Mouse (Mus musculus): ENCODE measurements at regions not wholly inside any gene's neighbourhood (a gene's known extent, or its start where the extent isn't known, plus 50 kb on each side); places are given as distances from the start of the nearest gene placed in this dataset.
A peak's percentile ranks its signal among the peaks of the same experiment; 100 is the strongest.

DNA sequence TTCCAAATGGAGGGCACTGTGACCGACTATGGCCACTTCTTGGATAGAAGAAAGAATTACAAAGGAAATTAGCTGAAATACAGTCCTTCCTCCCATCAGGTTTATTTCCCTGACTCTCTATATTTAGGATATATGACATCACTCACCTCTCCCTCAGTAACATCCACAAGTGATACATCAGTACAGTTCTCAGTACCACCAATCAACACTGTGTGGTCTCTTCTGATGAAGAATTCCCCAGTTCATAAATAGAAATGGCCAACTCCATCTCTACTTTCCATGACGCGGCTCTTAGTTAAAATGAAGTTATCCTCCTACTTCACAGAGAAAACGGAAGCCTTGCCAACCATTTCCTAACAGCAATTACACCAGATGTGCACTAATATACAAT lies 208.3 kb upstream of the Dio2 start:
- H3K36me3 ChIP-seq (ENCODE audit: poor library complexity, severe bottlenecking): no peaks in the 10 kb centered on the region
- H3K4me1 ChIP-seq: no peaks in the 10 kb centered on the region
- ATAC-seq: no peak
- no peak overlapping the region for H3K4me2 ChIP-seq
- H3K27me3 ChIP-seq: no peaks in the 10 kb centered on the region
- H3K9me3 ChIP-seq (replicated peaks): no peaks in the 10 kb centered on the region
- no peak overlapping the region for H3K9ac ChIP-seq
- WGBS: 95% methylated on average over 4 of the region's 4 CpGs
- no peak overlapping the region for H3K27ac ChIP-seq
- H3K4me3 ChIP-seq: no peak overlapping the region

DNA sequence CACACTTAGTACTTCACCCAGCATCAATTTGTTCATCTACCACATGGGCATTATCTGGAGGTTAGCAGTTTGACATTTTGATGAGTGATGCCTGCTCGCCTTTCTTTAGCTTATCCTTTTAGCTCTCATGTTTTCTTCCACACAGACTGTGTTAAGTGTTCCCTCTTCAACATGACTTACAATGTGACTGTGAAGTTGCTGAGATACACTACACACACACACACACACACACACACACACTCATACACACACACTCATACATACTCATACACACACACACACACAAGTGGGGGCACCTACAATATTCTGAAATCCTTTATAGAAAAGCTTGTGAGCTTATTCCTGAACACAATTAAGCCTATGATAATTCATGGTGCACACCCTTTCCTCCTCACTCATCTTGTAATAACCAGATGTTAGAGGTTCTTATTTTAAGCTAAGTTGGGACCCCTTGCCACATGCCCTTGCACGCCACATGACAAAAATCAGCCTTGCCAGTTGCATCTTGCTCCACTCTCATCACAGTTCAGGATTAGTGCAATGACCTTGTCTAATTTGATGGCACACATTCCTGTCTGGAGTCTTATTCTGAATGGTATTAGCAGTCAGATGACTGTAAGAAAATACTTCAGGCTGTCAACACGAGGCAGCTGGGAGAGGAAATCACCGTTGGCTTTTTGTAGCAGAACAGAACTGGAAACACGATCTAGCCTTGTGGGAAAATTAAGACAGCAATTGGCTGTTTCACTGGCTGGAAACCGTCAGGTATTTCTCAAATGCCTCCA lies 207.7 kb upstream of the Dio2 start:
- no peaks in the 10 kb centered on the region for H3K9me3 ChIP-seq (replicated peaks)
- 68% methylated on average over 6 of the region's 6 CpGs for WGBS
- no peak overlapping the region for H3K27ac ChIP-seq
- no peaks in the 10 kb centered on the region for H3K36me3 ChIP-seq (ENCODE audit: poor library complexity, severe bottlenecking)
- no peaks in the 10 kb centered on the region for H3K4me1 ChIP-seq
- no peak for ATAC-seq
- no peak overlapping the region for H3K4me2 ChIP-seq
- H3K4me3 ChIP-seq: no peak overlapping the region
- H3K27me3 ChIP-seq: no peaks in the 10 kb centered on the region
- no peak overlapping the region for H3K9ac ChIP-seq

DNA sequence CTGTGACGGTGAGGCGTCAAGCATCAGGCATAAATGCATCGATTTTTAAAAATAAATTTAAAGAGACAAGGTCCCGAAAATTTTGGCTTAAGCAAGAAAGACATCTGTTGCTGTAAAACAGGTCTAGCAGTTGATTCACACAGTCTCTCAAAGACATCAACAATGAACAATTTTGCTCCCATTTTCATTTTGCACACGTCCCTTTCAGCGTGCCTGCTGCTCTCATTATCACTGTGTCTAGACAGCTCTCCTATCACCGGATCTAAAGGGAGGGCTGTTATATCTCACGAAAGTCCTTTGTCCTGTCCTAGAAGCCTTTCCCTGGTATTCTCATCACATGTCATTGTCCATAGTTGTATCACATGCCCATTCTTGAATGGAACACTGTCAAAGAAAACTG lies 194.4 kb upstream of the Dio2 start:
- no peaks in the 10 kb centered on the region for H3K4me1 ChIP-seq
- H3K9me3 ChIP-seq (replicated peaks): no peaks in the 10 kb centered on the region; the same call in 1 of the 2 replicates
- peak; percentile 16; the same call in 1 of the 2 replicates for ATAC-seq
- H3K4me3 ChIP-seq: no peak overlapping the region
- H3K27me3 ChIP-seq: no peaks in the 10 kb centered on the region
- H3K27ac ChIP-seq: no peak overlapping the region
- H3K36me3 ChIP-seq (ENCODE audit: poor library complexity, severe bottlenecking): no peaks in the 10 kb centered on the region
- no peak overlapping the region for H3K9ac ChIP-seq
- WGBS: 92% methylated on average over 8 of the region's 8 CpGs
- no peak overlapping the region for H3K4me2 ChIP-seq

DNA sequence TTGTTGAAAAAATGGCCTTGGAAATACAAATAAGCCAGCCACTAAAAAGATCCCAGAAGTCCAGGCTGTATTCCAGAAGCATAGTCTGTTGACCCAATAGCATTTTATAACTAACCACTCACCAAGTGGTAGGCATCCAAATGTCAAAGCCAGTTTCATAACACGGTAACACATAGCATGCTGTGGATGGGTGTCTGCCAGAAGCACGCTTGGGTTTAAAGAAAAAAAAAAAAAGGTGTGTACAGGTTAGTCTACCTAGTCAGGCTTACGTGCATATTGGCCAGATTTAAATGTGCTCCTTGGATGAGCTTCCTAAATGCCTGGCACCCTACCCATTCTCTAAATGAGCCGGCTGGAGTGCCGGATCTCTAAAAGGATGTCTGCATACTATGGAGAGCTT lies 194.0 kb upstream of the Dio2 start:
- H3K9me3 ChIP-seq (replicated peaks): no peaks in the 10 kb centered on the region; the same call in 1 of the 2 replicates
- no peaks in the 10 kb centered on the region for H3K4me1 ChIP-seq
- no peaks in the 10 kb centered on the region for H3K27me3 ChIP-seq
- no peak overlapping the region for H3K9ac ChIP-seq
- H3K4me3 ChIP-seq: no peak overlapping the region
- H3K36me3 ChIP-seq (ENCODE audit: poor library complexity, severe bottlenecking): no peaks in the 10 kb centered on the region
- no peak overlapping the region for H3K27ac ChIP-seq
- no peak overlapping the region for H3K4me2 ChIP-seq
- ATAC-seq: no peak
- WGBS: 91% methylated on average over 5 of the region's 5 CpGs

DNA sequence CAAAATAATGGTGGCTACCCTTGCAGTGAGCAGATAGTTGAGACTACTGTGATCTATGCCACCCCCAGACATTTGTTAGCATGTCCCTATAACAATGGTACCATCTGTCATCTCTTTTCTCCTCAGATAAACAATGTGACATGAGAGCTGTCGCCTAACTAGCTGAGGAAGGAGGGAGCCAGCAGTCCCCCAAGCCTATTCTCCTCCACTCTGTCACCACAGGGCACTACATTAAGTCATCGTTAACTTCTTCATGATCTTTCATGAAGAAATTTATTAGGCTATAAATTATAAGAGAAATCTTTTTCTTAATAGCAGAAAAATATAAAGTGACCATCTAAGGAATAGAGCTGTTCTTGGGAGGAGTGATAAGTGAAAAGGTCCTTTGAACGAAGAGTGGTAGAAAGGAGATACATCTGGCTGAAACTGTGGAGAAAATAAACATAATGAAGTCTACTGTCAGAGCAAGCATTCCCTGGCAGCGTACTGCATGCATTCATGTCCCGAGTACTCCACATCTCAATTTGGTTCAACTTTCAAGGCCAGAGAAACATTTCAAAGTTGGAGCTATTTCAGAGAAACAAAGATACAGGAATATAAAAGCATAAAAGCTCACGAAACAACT lies 192.0 kb upstream of the Dio2 start:
- Histone ChIP-seq H3K4me2 (no peak overlapping the region), H3K9me3 (replicated peaks) (no peaks in the 10 kb centered on the region; the same call in 1 of the 2 replicates), H3K36me3 (ENCODE audit: poor library complexity, severe bottlenecking) (no peaks in the 10 kb centered on the region), H3K4me1 (no peaks in the 10 kb centered on the region), H3K27ac (no peak overlapping the region), H3K4me3 (no peak overlapping the region), H3K27me3 (no peaks in the 10 kb centered on the region), H3K9ac (no peak overlapping the region)
- no peak for ATAC-seq
- 85% methylated on average over 6 of the region's 6 CpGs for WGBS

DNA sequence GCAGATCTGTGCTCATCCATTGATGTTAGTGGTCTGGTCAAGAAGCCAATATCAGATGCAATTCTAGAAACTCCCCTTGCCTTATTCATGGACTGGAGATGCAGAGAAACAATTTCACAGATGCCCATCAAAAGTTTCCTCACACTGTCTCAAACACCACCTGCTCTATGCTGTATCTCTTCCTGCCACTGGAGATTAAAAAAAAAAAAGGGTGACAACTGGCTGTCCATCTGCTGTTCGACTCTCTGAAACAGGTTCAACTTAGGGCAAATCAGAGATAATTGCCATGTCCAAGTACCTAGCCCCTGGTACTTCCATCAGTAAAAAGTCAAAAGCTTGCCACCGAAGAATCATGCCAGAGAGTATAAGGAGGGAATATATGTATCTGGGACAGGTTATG lies 185.4 kb upstream of the Dio2 start:
- Histone ChIP-seq H3K27ac (no peak overlapping the region), H3K4me1 (no peaks in the 10 kb centered on the region), H3K9ac (no peak overlapping the region), H3K4me2 (no peak overlapping the region), H3K27me3 (no peaks in the 10 kb centered on the region), H3K4me3 (no peak overlapping the region), H3K9me3 (replicated peaks) (no peaks in the 10 kb centered on the region), H3K36me3 (ENCODE audit: poor library complexity, severe bottlenecking) (no peaks in the 10 kb centered on the region)
- 88% methylated on average over 2 of the region's 2 CpGs for WGBS
- ATAC-seq: no peak

DNA sequence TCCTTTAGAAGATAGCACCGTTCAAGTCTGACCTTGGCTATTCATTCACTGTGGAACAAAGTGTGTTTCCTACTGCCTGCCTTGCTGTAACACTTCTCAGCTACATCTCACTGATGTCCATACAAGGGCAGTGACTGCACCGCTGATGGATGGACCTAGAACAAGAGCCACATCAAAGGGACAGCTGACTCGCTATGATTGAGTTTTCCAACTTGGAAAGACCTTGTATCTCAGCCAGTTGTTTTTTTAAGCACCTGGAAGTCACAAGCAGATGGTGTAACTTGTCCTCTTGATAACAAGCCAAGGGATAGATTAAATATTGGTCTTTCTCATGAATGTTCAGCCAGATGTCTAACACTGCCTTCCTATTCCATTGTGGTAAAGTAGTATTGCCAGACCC lies 184.9 kb upstream of the Dio2 start:
- Histone ChIP-seq H3K9me3 (replicated peaks) (no peaks in the 10 kb centered on the region), H3K9ac (no peak overlapping the region), H3K4me1 (no peaks in the 10 kb centered on the region), H3K36me3 (ENCODE audit: poor library complexity, severe bottlenecking) (no peaks in the 10 kb centered on the region), H3K4me3 (no peak overlapping the region), H3K27ac (no peak overlapping the region), H3K4me2 (no peak overlapping the region), H3K27me3 (no peaks in the 10 kb centered on the region)
- no peak for ATAC-seq
- 93% methylated on average over 3 of the region's 3 CpGs for WGBS

DNA sequence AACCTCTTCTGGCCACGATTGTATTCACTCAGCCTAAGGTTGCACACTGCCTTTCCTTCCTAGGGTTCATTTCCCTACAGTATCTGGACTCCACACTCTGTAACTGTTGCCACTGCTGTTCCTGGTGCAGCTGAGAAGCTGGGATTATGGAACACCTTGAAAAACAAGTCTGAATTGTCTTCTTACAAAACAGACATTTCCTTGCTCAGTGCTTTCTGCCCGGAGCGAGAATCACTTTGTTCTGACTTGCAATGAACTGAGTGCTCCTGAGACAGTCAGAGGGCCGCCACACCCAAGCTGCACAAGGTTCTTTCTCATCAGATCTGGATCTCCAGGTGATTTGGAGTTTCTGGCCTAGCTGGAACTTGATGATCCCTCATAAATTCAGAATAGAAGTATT lies 183.0 kb upstream of the Dio2 start:
- no peak overlapping the region for H3K9ac ChIP-seq
- no peaks in the 10 kb centered on the region for H3K36me3 ChIP-seq (ENCODE audit: poor library complexity, severe bottlenecking)
- H3K27me3 ChIP-seq: no peaks in the 10 kb centered on the region
- H3K27ac ChIP-seq: no peak overlapping the region
- H3K9me3 ChIP-seq (replicated peaks): no peaks in the 10 kb centered on the region
- WGBS: 89% methylated on average over 4 of the region's 4 CpGs
- no peak overlapping the region for H3K4me2 ChIP-seq
- H3K4me1 ChIP-seq: peaks cover 6% of the 10 kb centered on the region; the same call in 1 of the 2 replicates
- no peak for ATAC-seq
- no peak overlapping the region for H3K4me3 ChIP-seq

DNA sequence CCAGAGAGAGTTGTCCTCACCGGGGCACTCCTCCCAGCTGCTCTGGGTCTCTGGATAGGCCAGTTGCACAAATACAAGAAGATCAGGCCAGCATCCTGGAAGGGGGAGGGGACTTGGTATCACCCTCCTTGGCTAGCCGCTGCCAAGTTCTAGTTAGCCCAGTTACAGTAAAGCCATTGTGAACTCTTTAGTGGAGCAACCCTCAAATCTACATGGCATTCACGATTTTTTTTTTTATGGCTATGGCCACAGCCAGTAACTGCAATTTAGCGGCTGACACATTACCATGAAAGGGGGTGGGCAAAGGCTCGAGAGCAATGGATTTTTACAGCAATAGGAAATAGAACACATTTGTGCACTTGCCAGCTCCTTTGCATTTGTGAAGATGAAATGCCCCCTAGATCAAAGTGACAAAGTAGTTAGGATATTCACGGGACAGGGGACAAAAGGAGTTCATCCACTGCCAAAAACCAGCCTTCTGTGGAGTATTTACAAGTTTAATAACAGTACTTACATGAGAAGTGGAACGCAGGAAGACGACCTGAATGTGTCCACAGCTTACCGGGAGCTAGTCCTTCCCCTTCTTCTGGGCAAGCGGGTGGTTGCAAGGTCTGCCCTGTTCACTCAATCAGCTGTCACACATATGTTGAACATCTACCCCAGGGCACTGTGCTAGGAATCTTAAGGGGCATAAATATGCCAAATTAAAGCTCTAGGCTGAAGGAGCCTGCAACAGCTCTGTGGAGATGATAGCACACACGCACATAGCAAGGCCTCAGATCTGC lies 177.9 kb upstream of the Dio2 start:
- Histone ChIP-seq H3K27me3 (no peaks in the 10 kb centered on the region), H3K4me1 (peaks cover 13% of the 10 kb centered on the region; the same call in 1 of the 2 replicates), H3K4me3 (no peak overlapping the region), H3K36me3 (ENCODE audit: poor library complexity, severe bottlenecking) (no peaks in the 10 kb centered on the region), H3K9ac (no peak overlapping the region), H3K9me3 (replicated peaks) (no peaks in the 10 kb centered on the region), H3K27ac (peak overlapping the region; percentile 40; the same call in 1 of the 2 replicates), H3K4me2 (no peak overlapping the region)
- peak; percentile 95 for ATAC-seq
- WGBS: 46% methylated on average over 11 of the region's 11 CpGs

DNA sequence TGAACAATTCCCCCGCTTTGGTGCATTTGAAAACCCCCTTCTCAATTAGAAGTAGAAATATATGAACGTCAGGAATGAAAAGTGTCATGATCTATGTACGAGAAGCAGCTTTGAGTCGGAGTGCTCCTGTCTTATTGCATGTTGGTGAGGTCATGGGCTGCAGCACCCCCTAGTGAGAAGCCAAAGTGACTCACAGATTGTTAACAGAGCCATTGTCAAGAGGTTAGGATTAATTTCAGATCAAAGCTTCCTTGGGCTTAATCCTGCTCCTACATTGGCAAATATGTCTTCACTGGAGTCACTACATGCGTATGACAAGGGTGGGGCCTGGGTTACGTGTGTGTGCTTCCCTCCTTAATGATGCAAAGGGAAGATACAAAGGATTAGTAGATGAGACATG lies 165.8 kb upstream of the Dio2 start:
- 73% methylated on average over 6 of the region's 6 CpGs for WGBS
- no peaks in the 10 kb centered on the region for H3K27me3 ChIP-seq
- no peaks in the 10 kb centered on the region for H3K36me3 ChIP-seq (ENCODE audit: poor library complexity, severe bottlenecking)
- no peaks in the 10 kb centered on the region for H3K4me1 ChIP-seq
- H3K4me2 ChIP-seq: no peak overlapping the region
- no peaks in the 10 kb centered on the region for H3K9me3 ChIP-seq (replicated peaks)
- H3K9ac ChIP-seq: no peak overlapping the region
- H3K27ac ChIP-seq: no peak overlapping the region
- H3K4me3 ChIP-seq: no peak overlapping the region
- no peak for ATAC-seq

DNA sequence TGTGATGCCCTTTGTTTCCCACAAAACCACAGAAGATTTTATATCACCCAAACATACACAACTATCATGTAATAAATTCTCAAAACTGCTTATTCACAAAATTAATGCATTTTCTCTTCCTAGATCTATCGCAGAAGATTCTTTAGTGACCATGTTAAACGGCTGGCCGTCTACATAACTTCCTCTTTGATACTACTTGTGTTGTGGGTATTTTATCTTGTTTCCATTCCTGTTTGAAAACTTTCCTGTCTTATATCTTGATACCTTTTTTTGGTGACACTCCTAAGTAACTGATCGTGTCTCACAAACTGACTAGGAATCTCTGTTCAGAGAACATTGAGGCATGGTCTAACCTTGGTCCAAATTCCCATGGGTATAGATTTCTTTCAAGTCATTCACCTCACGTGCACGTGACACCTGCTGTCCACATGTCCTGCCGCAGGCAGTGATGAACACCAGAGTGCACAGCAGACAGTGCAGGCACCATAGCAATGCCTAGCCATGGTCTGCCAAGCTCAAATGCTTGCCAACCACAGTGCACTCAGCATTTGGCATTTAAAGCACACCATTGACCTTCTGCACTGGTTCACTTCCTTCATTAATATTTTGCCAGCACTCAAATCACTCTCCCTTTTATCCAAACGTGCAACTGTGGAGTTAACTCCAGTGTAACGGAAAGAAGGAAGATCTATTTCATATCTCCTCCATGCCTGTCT lies 155.6 kb upstream of the Dio2 start:
- Histone ChIP-seq H3K36me3 (ENCODE audit: poor library complexity, severe bottlenecking) (no peaks in the 10 kb centered on the region), H3K4me2 (no peak overlapping the region), H3K9ac (no peak overlapping the region), H3K9me3 (replicated peaks) (no peaks in the 10 kb centered on the region), H3K27ac (no peak overlapping the region), H3K4me1 (no peaks in the 10 kb centered on the region), H3K4me3 (no peak overlapping the region), H3K27me3 (no peaks in the 10 kb centered on the region)
- ATAC-seq: no peak
- WGBS: 91% methylated on average over 9 of the region's 9 CpGs
